Mouse (Mus musculus) liver, embryonic 12.5 days (tissue): ENCODE data around the gene Zfp617. TPM values are rescaled to one million over a fixed set of nuclear protein-coding genes. Genes with fewer than 3 reads are reported as not detected.
A peak's percentile ranks its signal among the peaks of the same experiment; 100 is the strongest.
"Not testable (repeated sequence)": the region's sequence is repeated elsewhere in the genome, so short reads cannot be mapped to it uniquely, and the experiment has no call there.

Source experiments
- ATAC-seq: fragments of 200-750 bp; cut with Nextera tagmentation; 2 replicates; pipeline ENCODE4 v1.8.0; 2017; ENCODE audit warnings: moderate number of reproducible peaks, mild to moderate bottlenecking, moderate library complexity
- H3K27ac ChIP-seq: fragments of 300-500 bp; sonication (generic); 2 replicates; pipeline ENCODE4 v1.5.1; 2016; ENCODE audit warnings: mild to moderate bottlenecking
- H3K27me3 ChIP-seq: fragments of 300-500 bp; sonication (generic); replicated peaks from 2 replicates; pipeline ENCODE4 v1.6.1; 2016; ENCODE audit warnings: mild to moderate bottlenecking, moderate library complexity
- H3K36me3 ChIP-seq: fragments of 300-500 bp; sonication (generic); 2 replicates; pipeline ENCODE4 v1.6.1; 2016; ENCODE audit warnings: mild to moderate bottlenecking, moderate library complexity
- H3K4me1 ChIP-seq: fragments of 300-500 bp; sonication (generic); 2 replicates; pipeline ENCODE4 v1.6.1; 2016
- H3K4me2 ChIP-seq: fragments of 300-500 bp; sonication (generic); 2 replicates; pipeline ENCODE4 v1.6.1; 2016; ENCODE audit warnings: mild to moderate bottlenecking, moderate library complexity
- H3K4me3 ChIP-seq: fragments of 300-500 bp; sonication (generic); 2 replicates; pipeline ENCODE4 v1.5.1; 2016; ENCODE audit warnings: mild to moderate bottlenecking, moderate library complexity
- H3K9ac ChIP-seq: fragments of 300-500 bp; sonication (generic); 2 replicates; pipeline ENCODE4 v1.6.1; 2016; ENCODE audit warnings: mild to moderate bottlenecking, moderate library complexity
- H3K9me3 ChIP-seq: fragments of 300-500 bp; sonication (generic); replicated peaks from 2 replicates; pipeline ENCODE4 v1.6.1; 2016; ENCODE audit warnings: mild to moderate bottlenecking, moderate library complexity
- WGBS: fragments of 180-500 bp; shearing (Covaris S2); methylation state at CpG from one replicate; pipeline ENCODE4 v1.1.7; 2016; ENCODE audit not compliant: insufficient replicate concordance; 5-methylcytosine and 5-hydroxymethylcytosine counted together
- polyA plus RNA-seq: library from polyadenylated mRNA; unstranded; fragments of >200 nt; fragmentation: Nextera tagmentation; extraction: Ambion mirVana; gene quantifications from 2 replicates; pipeline ENCODE4 v1.2.1, GENCODE M21; 2016

Gene Zfp617
- polyA plus RNA-seq, 1 experiment from 2014 or later, result 13.1 TPM

- H3K9me3 ChIP-seq, result peaks cover 2% of the 10 kb centered on the region; the same call in 1 of the 2 replicates
- no peak for ATAC-seq
Observed at GRCm38 (mm10) chr8:71926551-71926950, 18.1 kb downstream of the Zfp617 start.

GRCm38 (mm10) chr8:71927779-71928178, 19.3 kb downstream of the Zfp617 start:
- H3K9me3 ChIP-seq, result peaks cover 3% of the 10 kb centered on the region; the same call in 1 of the 2 replicates
- H3K36me3 ChIP-seq, result peaks cover 57% of the 10 kb centered on the region
- H3K4me2 ChIP-seq, result no peak overlapping the region
- no peak overlapping the region for H3K9ac ChIP-seq
- H3K4me1 ChIP-seq, result peaks cover 29% of the 10 kb centered on the region
- H3K27me3 ChIP-seq, result no peaks in the 10 kb centered on the region
- no peak for ATAC-seq
- 0 out of 2 replicates have a peak overlapping the region, but pooled peaks have one; percentile 25 for H3K27ac ChIP-seq
- no peak overlapping the region for H3K4me3 ChIP-seq

More at GRCm38 (mm10) chr8:71926551-71926950, 18.1 kb downstream of the Zfp617 start:
- H3K4me2 ChIP-seq, result no peak overlapping the region
- H3K9ac ChIP-seq, result no peak overlapping the region
- no peaks in the 10 kb centered on the region for H3K27me3 ChIP-seq
- H3K4me3 ChIP-seq, result no peak overlapping the region
- no peak overlapping the region for H3K27ac ChIP-seq
- 98% methylated on average over 3 of the region's 3 CpGs for WGBS
- H3K4me1 ChIP-seq, result peaks cover 32% of the 10 kb centered on the region
- H3K36me3 ChIP-seq, result peaks cover 52% of the 10 kb centered on the region

DNA sequence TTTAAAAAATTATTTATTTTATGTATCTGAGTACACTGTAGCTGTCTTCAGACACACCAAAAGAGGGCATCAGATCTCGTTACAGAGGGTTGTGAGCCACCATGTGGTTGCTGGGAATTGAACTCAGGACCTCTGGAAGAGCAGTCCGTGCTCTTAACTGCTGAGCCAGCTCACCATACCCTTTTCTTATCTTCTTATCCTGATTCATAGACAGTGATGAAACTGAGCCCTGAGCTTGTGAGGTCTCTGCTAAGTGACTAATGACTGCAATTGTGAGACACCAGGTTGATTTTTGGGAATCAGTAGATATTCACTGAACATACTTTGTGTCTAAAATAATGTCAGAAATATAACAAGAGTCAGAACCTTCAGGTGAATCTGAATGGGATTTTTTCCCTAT, 29.6 kb downstream of the Zfp617 start:
- not testable (repeated sequence) for H3K4me3 ChIP-seq, H3K27me3 ChIP-seq, H3K9ac ChIP-seq, H3K27ac ChIP-seq, H3K4me2 ChIP-seq, H3K9me3 ChIP-seq, H3K4me1 ChIP-seq, ATAC-seq
- H3K36me3 ChIP-seq, result peaks cover 11% of the 10 kb centered on the region
- 64% methylated on average over 2 of the region's 2 CpGs for WGBS

DNA sequence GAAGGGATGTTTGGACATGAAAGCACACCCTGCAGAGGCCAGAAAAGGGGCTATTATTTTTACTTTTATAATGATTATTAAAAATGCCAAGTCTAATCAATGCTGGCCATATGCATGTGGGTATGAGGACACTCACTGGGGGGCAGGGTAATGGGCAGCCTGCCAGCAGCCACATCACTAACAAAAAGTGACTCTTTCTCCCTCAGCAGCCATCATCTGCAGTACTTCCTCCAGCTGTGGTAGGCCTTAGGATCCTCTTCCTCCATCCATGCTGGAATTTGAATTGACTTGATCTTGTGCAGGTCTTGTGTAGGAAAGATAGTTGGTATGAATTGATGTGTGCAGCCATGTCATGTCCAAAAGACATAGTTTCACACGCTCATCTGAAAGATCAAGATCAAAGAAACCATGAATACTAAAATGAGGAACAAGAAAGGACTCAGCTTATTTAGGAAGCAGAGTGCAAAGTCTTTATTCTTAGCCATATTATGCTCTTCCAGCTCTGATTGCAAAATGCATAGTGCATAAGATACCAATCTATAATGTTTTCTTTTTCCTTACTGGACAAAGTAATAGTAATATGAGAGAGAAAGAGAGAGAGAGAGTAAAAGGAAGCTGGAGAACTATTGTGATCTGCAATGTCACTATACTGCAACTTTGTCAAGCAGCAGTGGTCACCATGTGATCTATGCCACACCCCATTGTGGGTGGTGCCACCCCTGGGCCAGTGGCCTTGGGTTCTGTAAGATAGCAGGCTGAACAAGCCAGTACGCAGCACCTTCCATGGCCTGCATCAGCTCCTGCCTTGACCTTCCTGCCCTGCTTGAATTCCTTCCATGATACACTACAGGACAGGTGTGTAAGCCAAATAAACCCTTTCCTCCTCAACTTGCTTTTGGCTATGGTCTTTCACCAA, 32.1 kb downstream of the Zfp617 start:
- peaks cover 12% of the 10 kb centered on the region for H3K27me3 ChIP-seq
- H3K36me3 ChIP-seq, result no peaks in the 10 kb centered on the region
- H3K27ac ChIP-seq, result no peak overlapping the region
- ATAC-seq, result peak; percentile 85
- no peak overlapping the region for H3K4me2 ChIP-seq
- no peak overlapping the region for H3K9ac ChIP-seq
- WGBS, result 45% methylated on average over 2 of the region's 2 CpGs
- no peaks in the 10 kb centered on the region for H3K9me3 ChIP-seq
- H3K4me3 ChIP-seq, result no peak overlapping the region
- H3K4me1 ChIP-seq, result peaks cover 9% of the 10 kb centered on the region

GRCm38 (mm10) chr8:71941776-71942175, 33.3 kb downstream of the Zfp617 start:
- no peak overlapping the region for H3K27ac ChIP-seq
- H3K4me1 ChIP-seq, result peaks cover 9% of the 10 kb centered on the region
- no peak overlapping the region for H3K4me3 ChIP-seq
- no peak overlapping the region for H3K4me2 ChIP-seq
- H3K9ac ChIP-seq, result no peak overlapping the region
- no peak for ATAC-seq
- no peaks in the 10 kb centered on the region for H3K36me3 ChIP-seq
- no peaks in the 10 kb centered on the region for H3K9me3 ChIP-seq
- peaks cover 23% of the 10 kb centered on the region for H3K27me3 ChIP-seq
- 67% methylated on average over 1 of the region's 1 CpGs for WGBS

DNA sequence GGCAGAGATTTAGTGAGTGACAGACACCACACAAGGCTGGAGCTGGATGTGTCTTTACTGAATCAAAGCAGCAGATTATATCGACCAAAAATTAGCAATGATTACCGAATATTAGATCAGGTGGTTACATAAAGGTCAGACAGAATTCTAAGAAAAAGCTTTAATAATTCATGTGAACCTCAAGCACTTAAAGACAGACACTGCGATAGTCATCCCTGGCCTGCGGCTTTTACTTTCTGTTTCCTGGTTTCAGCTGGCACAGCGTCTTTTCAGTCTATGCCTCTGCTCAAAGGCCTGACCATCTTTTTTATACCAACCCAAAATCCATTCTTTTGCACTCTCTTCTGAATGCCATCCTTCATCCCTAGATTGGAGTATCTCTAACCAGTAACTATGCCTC, 40.2 kb downstream of the Zfp617 start:
- ATAC-seq, result no peak
- Histone ChIP-seq H3K27ac (no peak overlapping the region), H3K4me2 (no peak overlapping the region), H3K4me1 (peaks cover 17% of the 10 kb centered on the region), H3K9ac (no peak overlapping the region), H3K36me3 (peaks cover 10% of the 10 kb centered on the region), H3K9me3 (no peaks in the 10 kb centered on the region), H3K4me3 (no peak overlapping the region), H3K27me3 (peaks cover 27% of the 10 kb centered on the region)
- 81% methylated on average over 5 of the region's 5 CpGs for WGBS

DNA sequence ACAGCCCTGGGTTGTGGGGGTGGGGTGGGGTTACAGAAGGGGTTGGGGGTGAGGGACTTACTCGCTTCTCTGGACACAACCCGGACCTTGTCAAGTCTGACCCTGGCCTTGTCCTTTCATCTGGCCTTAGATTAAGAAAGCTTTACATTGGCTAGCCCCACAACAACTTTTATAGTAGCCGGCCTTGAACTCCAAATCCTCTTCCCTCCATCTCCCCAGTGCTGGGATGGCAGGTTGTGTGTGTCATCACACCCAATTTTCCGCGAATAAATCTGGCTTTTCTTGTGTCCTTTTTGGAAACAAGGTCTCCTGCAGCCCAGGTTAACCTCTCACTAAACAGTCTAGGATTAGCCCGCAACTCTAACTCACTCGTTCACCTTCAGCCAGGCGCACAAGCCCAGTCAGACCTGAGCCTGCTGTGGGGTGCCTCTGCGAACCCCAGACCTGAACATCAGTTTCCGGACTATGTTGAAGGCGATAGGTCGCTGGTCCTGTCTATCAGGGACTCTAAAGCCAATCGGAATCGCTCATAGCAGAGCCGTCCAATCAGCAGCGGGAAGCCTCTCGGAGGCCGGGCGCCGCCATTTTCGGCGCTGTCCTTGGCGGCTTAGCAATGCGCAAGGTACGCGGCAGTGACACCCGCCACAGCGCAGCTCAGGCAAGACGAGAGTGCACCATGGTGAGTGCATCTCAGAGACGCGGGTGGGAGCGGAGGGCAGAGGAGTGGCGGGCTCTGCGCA, 42.2 kb downstream of the Zfp617 start, which contains the start of gene Zfp961:
Gene Zfp961, plus strand, starts transcription at position 557 of the 740 bp plus-strand sequence.
- Histone ChIP-seq H3K4me3 (peak within 1 kb of the TSS; percentile 70), H3K36me3 (peaks cover 27% of the 10 kb centered on the region), H3K4me2 (peak within 1 kb of the TSS; percentile 79), H3K9me3 (no peaks in the 10 kb centered on the region), H3K27ac (peak within 1 kb of the TSS; percentile 81), H3K9ac (peak within 1 kb of the TSS; percentile 79), H3K27me3 (peaks cover 13% of the 10 kb centered on the region), H3K4me1 (peaks cover 17% of the 10 kb centered on the region)
- 3% methylated on average over 34 of the region's 34 CpGs for WGBS
- peak; percentile 99 for ATAC-seq

DNA sequence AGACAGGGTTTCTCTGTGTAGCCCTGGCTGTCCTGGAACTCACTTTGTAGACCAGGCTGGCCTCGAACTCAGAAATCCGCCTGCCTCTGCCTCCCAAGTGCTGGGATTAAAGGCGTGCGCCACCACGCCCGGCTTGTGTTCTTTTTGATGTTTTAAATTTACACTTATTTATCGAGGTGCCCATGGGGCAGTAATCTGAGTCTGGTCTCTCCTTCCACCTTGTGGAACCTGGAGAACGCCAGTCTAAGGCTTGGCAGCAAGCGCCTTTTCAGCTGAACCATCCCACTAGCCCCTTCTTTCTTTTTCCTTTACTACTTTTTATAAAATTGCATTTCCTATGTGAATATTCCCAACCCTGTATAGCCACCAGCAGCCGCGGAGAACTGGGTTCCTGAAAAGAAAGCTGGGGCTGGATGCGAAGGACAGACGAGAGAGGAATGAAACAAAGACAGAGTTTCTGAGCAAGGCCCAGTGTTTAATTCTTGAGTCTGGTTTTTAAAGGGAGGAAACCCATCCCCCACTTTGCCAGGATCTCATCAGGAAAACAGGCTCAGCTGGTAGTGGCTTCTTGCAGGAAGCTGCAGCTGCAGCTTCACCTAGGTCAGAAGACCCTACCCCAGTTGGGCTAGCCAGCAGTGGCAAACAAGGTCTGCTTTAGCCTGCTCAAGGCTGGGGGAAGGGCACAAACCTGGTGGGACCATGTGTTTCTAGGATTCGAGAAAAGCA, 43.2 kb downstream of the Zfp617 start:
- Histone ChIP-seq H3K9ac (peak overlapping the region; percentile 79), H3K27me3 (peaks cover 5% of the 10 kb centered on the region), H3K4me2 (peak overlapping the region; percentile 79), H3K36me3 (peaks cover 27% of the 10 kb centered on the region), H3K4me3 (peak overlapping the region; percentile 70), H3K4me1 (peaks cover 17% of the 10 kb centered on the region), H3K27ac (no peak overlapping the region), H3K9me3 (no peaks in the 10 kb centered on the region)
- no peak for ATAC-seq
- 21% methylated on average over 14 of the region's 14 CpGs for WGBS

GRCm38 (mm10) chr8:71952489-71952888, 44.1 kb downstream of the Zfp617 start:
- H3K27me3 ChIP-seq, result no peaks in the 10 kb centered on the region
- H3K27ac ChIP-seq, result no peak overlapping the region
- no peak for ATAC-seq
- H3K9me3 ChIP-seq, result no peaks in the 10 kb centered on the region
- H3K36me3 ChIP-seq, result peaks cover 27% of the 10 kb centered on the region
- H3K4me2 ChIP-seq, result peak overlapping the region; percentile 79
- peak overlapping the region; percentile 70; the same call in 1 of the 2 replicates for H3K4me3 ChIP-seq
- H3K9ac ChIP-seq, result no peak overlapping the region
- peaks cover 17% of the 10 kb centered on the region for H3K4me1 ChIP-seq
- 88% methylated on average over 1 of the region's 1 CpGs for WGBS

DNA sequence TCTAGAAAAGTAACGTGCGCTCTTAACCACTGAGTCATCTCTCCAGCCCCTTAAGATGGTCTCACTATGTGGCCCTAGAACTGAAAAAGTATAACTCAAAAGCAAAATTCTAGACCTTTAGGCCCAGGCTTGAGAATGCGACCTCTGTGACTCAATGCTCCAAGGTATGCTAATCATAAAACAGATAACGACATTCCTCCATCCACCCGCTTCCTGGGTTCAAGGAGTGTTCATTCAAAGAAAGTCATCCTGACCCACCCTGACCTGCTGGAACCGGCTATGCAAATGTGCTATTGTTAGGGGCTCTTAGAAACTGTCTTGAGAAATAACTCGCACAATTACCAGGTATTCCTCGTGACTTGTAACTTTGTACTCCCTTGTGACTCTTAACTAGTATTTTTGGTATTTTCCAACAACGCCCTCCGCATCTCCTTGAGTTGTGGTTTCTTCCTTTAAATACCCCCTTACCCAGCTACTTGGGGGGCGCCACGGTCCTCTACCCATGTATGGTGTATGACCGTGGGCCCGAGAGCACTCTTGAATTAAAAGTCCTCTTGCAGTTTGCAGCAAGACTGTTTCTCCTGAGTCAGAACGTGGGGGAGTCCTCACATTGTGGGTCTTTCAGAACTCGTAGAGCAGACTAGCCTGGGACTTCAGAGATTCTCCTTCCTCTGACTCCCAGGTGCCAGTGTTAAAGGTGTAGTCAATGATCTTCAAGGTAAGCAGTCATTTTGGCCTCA, 44.7 kb downstream of the Zfp617 start:
- H3K9ac ChIP-seq, H3K4me2 ChIP-seq, H3K9me3 ChIP-seq, ATAC-seq, H3K4me3 ChIP-seq, H3K27me3 ChIP-seq, H3K27ac ChIP-seq: not testable (repeated sequence)
- Histone ChIP-seq H3K4me1 (peaks cover 17% of the 10 kb centered on the region), H3K36me3 (peaks cover 27% of the 10 kb centered on the region)
- 91% methylated on average over 16 of the region's 16 CpGs for WGBS

GRCm38 (mm10) chr8:71954666-71955065, 46.2 kb downstream of the Zfp617 start:
- H3K27me3 ChIP-seq, result no peaks in the 10 kb centered on the region
- ATAC-seq, result no peak
- peaks cover 27% of the 10 kb centered on the region for H3K36me3 ChIP-seq
- peaks cover 17% of the 10 kb centered on the region for H3K4me1 ChIP-seq
- H3K4me3 ChIP-seq, result no peak overlapping the region
- no peak overlapping the region for H3K27ac ChIP-seq
- no peak overlapping the region for H3K9ac ChIP-seq
- H3K4me2 ChIP-seq, result no peak overlapping the region
- WGBS, result 87% methylated on average over 9 of the region's 9 CpGs
- H3K9me3 ChIP-seq, result no peaks in the 10 kb centered on the region
